Mouse (Mus musculus): ENCODE results near the gene Plxnd1.

GRCm38 (mm10) chr6:115956922-115957601, 37.7 kb downstream of the Plxnd1 start:
- TF ChIP-seq USF1 (IDR thresholded peaks at IDR 0.05; ENCODE audit: low read depth, low read length) (no peak), ZC3H11A (IDR thresholded peaks at IDR 0.05; ENCODE audit: low read depth, low read length) (no peak)

All from CH12.LX (cell line).